Mouse (Mus musculus) liver, embryonic 14.5 days (tissue): Measurements from ENCODE around the gene Gstm3. TPM values are rescaled to one million over a fixed set of nuclear protein-coding genes. Genes with fewer than 3 reads are reported as not detected.

ENCODE experiments used
- ATAC-seq: fragments of 200-750 bp; cut with Nextera tagmentation; 2 replicates; pipeline ENCODE4 v1.8.0; 2017; ENCODE audit warnings: moderate number of reproducible peaks, mild to moderate bottlenecking, moderate library complexity; ENCODE audit not compliant: insufficient read depth
- DNase-seq, 3 experiments: peaks; one replicate each; pipeline ENCODE4 v3.0.0-alpha.2; 2012 to 2013; ENCODE audit warnings: low read depth in 3 of 3, low spot score in 3 of 3
- H3K27ac ChIP-seq: fragments of 300-500 bp; sonication (generic); 2 replicates; pipeline ENCODE4 v1.5.1; 2014; ENCODE audit warnings: moderate library complexity, mild to moderate bottlenecking, control low read depth, inconsistent platforms
- H3K27me3 ChIP-seq: fragments of 300-500 bp; sonication (generic); 2 replicates; pipeline ENCODE4 v1.6.1; 2014; ENCODE audit warnings: mild to moderate bottlenecking, low read length, moderate library complexity; ENCODE audit not compliant: control insufficient read depth, insufficient read depth
- H3K36me3 ChIP-seq: fragments of 300-500 bp; sonication (generic); replicated peaks from 2 replicates; pipeline ENCODE4 v1.6.1; 2014; ENCODE audit warnings: low read depth; ENCODE audit not compliant: control insufficient read depth, insufficient read depth
- H3K4me1 ChIP-seq, 2 experiments: fragments of 200-500 bp in 1 of 2; fragments of 300-500 bp in 1 of 2; sonication (generic) in 1 of 2; replicated peaks; 2 replicates each; pipeline ENCODE4 v1.6.1; 2012 to 2014; ENCODE audit warnings: antibody characterized with exemption in 1 of 2, inconsistent platforms in 1 of 2, low read length in 1 of 2; ENCODE audit not compliant: control insufficient read depth in 2 of 2, insufficient read depth in 2 of 2
- H3K4me2 ChIP-seq: fragments of 300-500 bp; sonication (generic); 2 replicates; pipeline ENCODE4 v1.6.1; 2014; ENCODE audit warnings: low read depth, mild to moderate bottlenecking, control low read depth, moderate library complexity
- H3K4me3 ChIP-seq, 2 experiments: fragments of 200-500 bp in 1 of 2; fragments of 300-500 bp in 1 of 2; sonication (generic) in 1 of 2; 2 replicates each; pipeline ENCODE4 v1.5.1; 2012 to 2014; ENCODE audit warnings: low read depth in 2 of 2, low read length in 2 of 2, mild to moderate bottlenecking in 2 of 2, control low read depth in 1 of 2, inconsistent platforms in 1 of 2, moderate library complexity in 1 of 2; ENCODE audit not compliant: insufficient read depth in 1 of 2
- H3K9ac ChIP-seq: fragments of 300-500 bp; sonication (generic); replicated peaks from 2 replicates; pipeline ENCODE4 v1.6.1; 2014; ENCODE audit warnings: mild to moderate bottlenecking, control low read depth, moderate library complexity
- H3K9me3 ChIP-seq: fragments of 300-500 bp; sonication (generic); 2 replicates; pipeline ENCODE4 v1.6.1; 2016; ENCODE audit warnings: low read length, mixed read lengths; ENCODE audit not compliant: control insufficient read depth
- CTCF ChIP-seq: IDR thresholded peaks from 2 replicates; pipeline ENCODE4 v1.5.1; 2016; ENCODE audit warnings: antibody characterized with exemption, low read depth, control low read depth
- EP300 ChIP-seq: IDR thresholded peaks from 2 replicates; pipeline ENCODE4 v1.6.1; 2016; ENCODE audit warnings: antibody characterized with exemption, low read depth
- WGBS: fragments of 180-500 bp; shearing (Covaris S2); extraction: QIAGEN DNeasy Blood & Tissue Kit; methylation state at CpG from one replicate; pipeline ENCODE4 v1.1.7; 2014; ENCODE audit not compliant: insufficient replicate concordance; 5-methylcytosine and 5-hydroxymethylcytosine counted together
- polyA plus RNA-seq, 2 experiments: library from polyadenylated mRNA; depleted of rRNA in 1 of 2; stranded (reverse) in 1 of 2; unstranded in 1 of 2; fragments of >200 nt; fragmentation: Nextera tagmentation in 1 of 2; extraction: Ambion mirVana in 1 of 2; gene quantifications; 2 replicates each; pipeline versions ENCODE4 v1.2.1 to v1.2.3; 2012 to 2014

The Gstm3 gene
- polyA plus RNA-seq, 2 experiments, result 4.1 to 11.7 TPM

- Histone ChIP-seq H3K9ac (no peak overlapping the region), H3K4me3 (no peak overlapping the region), H3K27ac (no peak overlapping the region), H3K4me2 (no peak overlapping the region), H3K36me3 (no peaks in the 10 kb centered on the region), H3K9me3 (no peaks in the 10 kb centered on the region), H3K27me3 (no peaks in the 10 kb centered on the region), H3K4me1 (peaks cover 0 to 4% of the 10 kb centered on the region in 2 experiments; a peak in 1 of 4 replicates)
- no peak for DNase-seq
- ATAC-seq, result no peak; the same call in 1 of the 2 replicates
- WGBS, result 46% methylated on average over 5 of the region's 5 CpGs
- TF ChIP-seq CTCF, result no peak
- no peak for TF ChIP-seq EP300
Measured at GRCm38 (mm10) chr3:107984471-107984870, 15.4 kb upstream of the Gstm3 start.

DNA sequence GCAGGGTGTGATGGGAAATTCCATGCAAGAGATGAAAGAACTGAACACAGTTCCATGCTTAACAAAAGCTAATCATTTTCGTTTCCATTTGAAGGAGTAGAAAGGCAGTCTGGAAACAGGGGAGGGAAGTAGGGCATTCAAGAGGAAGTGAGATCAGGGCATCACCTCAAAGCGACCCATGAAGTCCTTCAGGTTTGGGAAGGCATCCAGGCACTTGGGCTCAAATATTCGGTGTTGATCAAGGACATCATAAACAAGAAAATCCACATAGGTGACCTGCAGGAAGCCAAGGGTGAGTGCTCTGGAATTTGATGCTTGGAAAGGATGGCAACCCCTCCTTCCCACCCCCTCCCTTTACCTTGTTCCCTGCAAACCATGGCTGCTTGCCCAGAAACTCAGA lies 14.7 kb upstream of the Gstm3 start:
- no peaks in the 10 kb centered on the region for H3K9me3 ChIP-seq
- no peaks in the 10 kb centered on the region for H3K27me3 ChIP-seq
- no peak for TF ChIP-seq CTCF
- TF ChIP-seq EP300, result no peak
- H3K9ac ChIP-seq, result no peak overlapping the region
- no peak overlapping the region for H3K4me3 ChIP-seq
- 35% methylated on average over 3 of the region's 3 CpGs for WGBS
- no peaks in the 10 kb centered on the region for H3K36me3 ChIP-seq
- H3K4me1 ChIP-seq, result peaks cover 0 to 4% of the 10 kb centered on the region in 2 experiments; a peak in 1 of 4 replicates
- no peak overlapping the region for H3K4me2 ChIP-seq
- ATAC-seq (no peak), DNase-seq (no peak)
- H3K27ac ChIP-seq, result no peak overlapping the region

GRCm38 (mm10) chr3:107982726-107983125 lies 13.6 kb upstream of the Gstm3 start:
- no peaks in the 10 kb centered on the region for H3K27me3 ChIP-seq
- peaks cover 0 to 7% of the 10 kb centered on the region in 2 experiments; a peak in 2 of 4 replicates for H3K4me1 ChIP-seq
- H3K9ac ChIP-seq, result no peak overlapping the region
- no peak overlapping the region for H3K27ac ChIP-seq
- no peak for DNase-seq
- TF ChIP-seq EP300 (no peak), CTCF (no peak)
- H3K9me3 ChIP-seq, result no peaks in the 10 kb centered on the region
- no peak overlapping the region for H3K4me2 ChIP-seq
- no peak for ATAC-seq
- no peak overlapping the region for H3K4me3 ChIP-seq
- WGBS, result 50% methylated on average over 6 of the region's 6 CpGs
- no peaks in the 10 kb centered on the region for H3K36me3 ChIP-seq

DNA sequence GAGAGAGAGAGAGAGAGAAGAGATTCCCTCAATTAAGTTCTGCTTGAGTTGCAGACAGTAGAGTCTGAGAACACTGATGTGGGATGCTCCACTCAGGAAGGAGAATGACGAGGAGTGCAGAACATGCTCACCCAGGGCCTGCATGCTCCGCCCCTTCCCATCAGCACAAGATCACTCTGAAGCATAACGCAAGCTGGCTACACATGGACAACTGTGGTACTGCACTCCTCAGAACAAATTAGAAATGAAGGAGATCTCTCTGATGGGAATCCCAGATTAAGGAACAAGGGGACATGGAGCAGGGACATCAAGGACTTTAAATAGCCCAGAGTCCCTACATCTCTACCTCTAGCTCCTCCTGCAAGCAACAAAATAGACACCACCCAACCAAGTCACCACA lies 12.2 kb upstream of the Gstm3 start:
- Histone ChIP-seq H3K4me2 (no peak overlapping the region), H3K4me3 (no peak overlapping the region), H3K9ac (no peak overlapping the region), H3K4me1 (peaks cover 0 to 6% of the 10 kb centered on the region in 2 experiments; a peak in 2 of 4 replicates), H3K36me3 (no peaks in the 10 kb centered on the region), H3K27ac (no peak overlapping the region), H3K27me3 (no peaks in the 10 kb centered on the region), H3K9me3 (no peaks in the 10 kb centered on the region)
- DNase-seq (no peak), ATAC-seq (no peak)
- 66% methylated on average over 3 of the region's 3 CpGs for WGBS
- no peak for TF ChIP-seq EP300
- TF ChIP-seq CTCF, result no peak

GRCm38 (mm10) chr3:107977691-107978090 lies 8.6 kb upstream of the Gstm3 start:
- DNase-seq, result no peak
- no peaks in the 10 kb centered on the region for H3K9me3 ChIP-seq
- H3K4me3 ChIP-seq, result no peak overlapping the region
- H3K4me2 ChIP-seq, result no peak overlapping the region
- ATAC-seq, result no peak
- H3K4me1 ChIP-seq, result peaks cover 0 to 9% of the 10 kb centered on the region in 2 experiments; a peak in 2 of 4 replicates
- no peak overlapping the region for H3K27ac ChIP-seq
- TF ChIP-seq EP300 (no peak), CTCF (no peak)
- H3K27me3 ChIP-seq, result no peaks in the 10 kb centered on the region
- WGBS, result 41% methylated on average over 3 of the region's 3 CpGs
- no peaks in the 10 kb centered on the region for H3K36me3 ChIP-seq
- H3K9ac ChIP-seq, result no peak overlapping the region
